Mouse (Mus musculus) spleen, postnatal 4 days (tissue): ENCODE results near the gene Clcf1.

Experiments used
- DNase-seq, 2 experiments: peaks; one replicate each; pipeline ENCODE4 v3.0.0; 2022; ENCODE audit warnings: low spot score in 2 of 2

Clcf1 gene

GRCm38 (mm10) chr19:4254230-4254629 lies 40.2 kb downstream of the Clcf1 start:
- no peak for DNase-seq

- DNase-seq: no peak
Measured at GRCm38 (mm10) chr19:4255583-4256162, 41.6 kb downstream of the Clcf1 start.

GRCm38 (mm10) chr19:4257216-4257896 lies 43.3 kb downstream of the Clcf1 start:
- DNase-seq: peak; percentile 91 to 96

GRCm38 (mm10) chr19:4257897-4258252 lies 43.8 kb downstream of the Clcf1 start:
- peak in 1 of 2 experiments; percentile 19 for DNase-seq

- peak in 1 of 2 experiments; percentile 23 for DNase-seq
Measured at GRCm38 (mm10) chr19:4261038-4261698, 47.1 kb downstream of the Clcf1 start.

- DNase-seq: no peak
Measured at GRCm38 (mm10) chr19:4262756-4263155, 48.7 kb downstream of the Clcf1 start.

- DNase-seq: peak in 1 of 2 experiments; percentile 61
Measured at GRCm38 (mm10) chr19:4263702-4264101, 49.7 kb downstream of the Clcf1 start.

GRCm38 (mm10) chr19:4264171-4264780 lies 50.2 kb downstream of the Clcf1 start:
- DNase-seq: no peak

- peak in 1 of 2 experiments; percentile 16 for DNase-seq
Measured at GRCm38 (mm10) chr19:4265956-4266355, 51.9 kb downstream of the Clcf1 start.

GRCm38 (mm10) chr19:4268566-4269361 lies 54.7 kb downstream of the Clcf1 start, which contains the start of gene Ssh3:
Gene Ssh3, minus strand, starts transcription at chr19:4269180.
- DNase-seq: peak; percentile 64 to 81

- peak in 1 of 2 experiments; percentile 11 for DNase-seq
Measured at GRCm38 (mm10) chr19:4270187-4270586, 56.1 kb downstream of the Clcf1 start.

GRCm38 (mm10) chr19:4270972-4271371 lies 56.9 kb downstream of the Clcf1 start:
- DNase-seq: peak in 1 of 2 experiments; percentile 56
